Mouse (Mus musculus) midbrain, embryonic 13.5 days (tissue): ENCODE data around the gene Spred1. TPM values are rescaled to one million over a fixed set of nuclear protein-coding genes. Genes with fewer than 3 reads are reported as not detected.

Experiments
- ATAC-seq: fragments of 200-750 bp; cut with Nextera tagmentation; 2 replicates; pipeline ENCODE4 v1.8.0; 2017; ENCODE audit warnings: mild to moderate bottlenecking, moderate TSS enrichment, moderate library complexity
- H3K27ac ChIP-seq: fragments of 300-500 bp; sonication (generic); 2 replicates; pipeline ENCODE4 v1.5.1; 2015; ENCODE audit warnings: inconsistent platforms, mild to moderate bottlenecking, moderate library complexity
- H3K27me3 ChIP-seq: fragments of 300-500 bp; sonication (generic); 2 replicates; pipeline ENCODE4 v1.6.1; 2015; ENCODE audit warnings: mild to moderate bottlenecking, inconsistent platforms
- H3K36me3 ChIP-seq: fragments of 300-500 bp; sonication (generic); 2 replicates; pipeline ENCODE4 v1.6.1; 2015; ENCODE audit warnings: mild to moderate bottlenecking, inconsistent platforms
- H3K4me1 ChIP-seq: fragments of 300-500 bp; sonication (generic); replicated peaks from 2 replicates; pipeline ENCODE4 v1.6.1; 2015; ENCODE audit warnings: inconsistent platforms
- H3K4me2 ChIP-seq: fragments of 300-500 bp; sonication (generic); replicated peaks from 2 replicates; pipeline ENCODE4 v1.6.1; 2015; ENCODE audit warnings: moderate library complexity, mild to moderate bottlenecking, inconsistent platforms
- H3K4me3 ChIP-seq: fragments of 300-500 bp; sonication (generic); replicated peaks from 2 replicates; pipeline ENCODE4 v1.5.1; 2015; ENCODE audit warnings: mild to moderate bottlenecking, inconsistent platforms
- H3K9ac ChIP-seq: fragments of 300-500 bp; sonication (generic); replicated peaks from 2 replicates; pipeline ENCODE4 v1.6.1; 2015; ENCODE audit warnings: mild to moderate bottlenecking, inconsistent platforms
- H3K9me3 ChIP-seq: fragments of 300-500 bp; sonication (generic); 2 replicates; pipeline ENCODE4 v1.6.1; 2016; ENCODE audit warnings: mild to moderate bottlenecking, inconsistent platforms
- WGBS: fragments of 180-500 bp; shearing (Covaris S2); methylation state at CpG from one replicate; pipeline ENCODE4 v1.1.7; 2015; 5-methylcytosine and 5-hydroxymethylcytosine counted together
- microRNA counts: library from miRNA; unstranded; fragments of <30 nt; microRNA quantifications from one replicate; lab custom pipeline; 2016
- microRNA-seq: library from miRNA; unstranded; fragments of <30 nt; microRNA quantifications from one replicate; pipeline ENCODE4, GENCODE M21; 2016
- polyA plus RNA-seq: library from polyadenylated mRNA; unstranded; fragments of >200 nt; fragmentation: Nextera tagmentation; extraction: Ambion mirVana; gene quantifications from 2 replicates; pipeline ENCODE4 v1.2.1, GENCODE M21; 2015

The Spred1 gene
- polyA plus RNA-seq, 1 experiment from 2014 or later: 7.4 TPM

- no peaks in the 10 kb centered on the region for H3K36me3 ChIP-seq
- no peaks in the 10 kb centered on the region for H3K9me3 ChIP-seq
- peaks cover 11% of the 10 kb centered on the region for H3K27me3 ChIP-seq
- ATAC-seq: no peak
- H3K4me2 ChIP-seq: no peak overlapping the region
- 77% methylated on average over 7 of the region's 7 CpGs for WGBS
- no peak overlapping the region for H3K4me3 ChIP-seq
- H3K9ac ChIP-seq: no peak overlapping the region
- no peak overlapping the region for H3K27ac ChIP-seq
- H3K4me1 ChIP-seq: peaks cover 13% of the 10 kb centered on the region
Measured at GRCm38 (mm10) chr2:117230261-117230660, 109.1 kb downstream of the Spred1 start.

DNA sequence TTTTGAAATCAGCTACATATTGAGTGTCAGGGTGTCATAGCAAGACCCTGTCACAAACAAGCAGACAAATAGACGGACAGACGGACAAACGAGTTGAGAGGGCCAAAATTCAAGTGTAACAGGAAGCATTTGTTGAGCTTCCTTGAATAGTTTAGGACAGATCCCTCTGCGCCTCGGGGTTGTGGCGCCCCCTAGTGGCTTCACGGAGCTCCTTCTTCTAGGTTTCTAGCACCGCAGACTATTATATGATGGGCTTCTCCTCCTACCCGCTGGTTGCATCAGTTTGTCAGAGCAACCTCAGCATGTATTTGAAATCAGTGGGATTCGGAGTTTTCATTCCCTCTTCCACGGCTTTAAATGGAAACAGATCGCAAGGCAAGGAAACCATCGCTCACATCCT, 110.1 kb downstream of the Spred1 start:
- WGBS: 7% methylated on average over 13 of the region's 13 CpGs
- no peak overlapping the region for H3K4me3 ChIP-seq
- H3K9ac ChIP-seq: no peak overlapping the region
- no peak overlapping the region; the same call in 1 of the 2 replicates for H3K4me2 ChIP-seq
- H3K27me3 ChIP-seq: peaks cover 11% of the 10 kb centered on the region
- peaks cover 13% of the 10 kb centered on the region for H3K4me1 ChIP-seq
- no peaks in the 10 kb centered on the region for H3K9me3 ChIP-seq
- H3K27ac ChIP-seq: no peak overlapping the region
- no peaks in the 10 kb centered on the region for H3K36me3 ChIP-seq
- ATAC-seq: peak; percentile 86

MicroRNAs encoded within 50 kb of the gene (microRNA counts, 519-probe panel; counts per million panel counts)
- 4,064 counts per million, percentile 76 among the panel's probes with 10 or more counts for microRNA mmu-miR-674 (lab: Ali Mortazavi, UCI)

Small RNA genes lying within 50 kb of the gene (microRNA-seq; reads per million reads assigned to microRNA genes)
- 1,246 reads per million, percentile 81 among the genes with 10 or more reads in this experiment for gene Mir674

Other genes with a start within 250 kb of the Spred1 start
- not detected in 2 replicates for gene Tmco5, start 242.7 kb upstream of the Spred1 start, polyA plus RNA-seq
- gene Fam98b, start 128.4 kb downstream of the Spred1 start, polyA plus RNA-seq: 21.3 and 21.6 TPM in 2 replicates
- gene Rasgrp1, start 221.6 kb downstream of the Spred1 start, polyA plus RNA-seq: 1.1 and 2.0 TPM in 2 replicates